Mouse (Mus musculus) forebrain, embryonic 13.5 days (tissue): Measurements from ENCODE around the gene Uqcc3. TPM values are rescaled to one million over a fixed set of nuclear protein-coding genes. Genes with fewer than 3 reads are reported as not detected.
"Not testable (repeated sequence)": the region's sequence is repeated elsewhere in the genome, so short reads cannot be mapped to it uniquely, and the experiment has no call there.

Experiments used
- ATAC-seq: fragments of 200-750 bp; cut with Nextera tagmentation; 2 replicates; pipeline ENCODE4 v1.8.0; 2017
- H3K27ac ChIP-seq: fragments of 300-500 bp; sonication (generic); 2 replicates; pipeline ENCODE4 v1.5.1; 2015; ENCODE audit warnings: inconsistent platforms, mild to moderate bottlenecking, moderate library complexity
- H3K27me3 ChIP-seq: fragments of 300-500 bp; sonication (generic); 2 replicates; pipeline ENCODE4 v1.6.1; 2015; ENCODE audit warnings: mild to moderate bottlenecking, inconsistent platforms
- H3K36me3 ChIP-seq: fragments of 300-500 bp; sonication (generic); 2 replicates; pipeline ENCODE4 v1.6.1; 2015; ENCODE audit warnings: mild to moderate bottlenecking, inconsistent platforms; ENCODE audit not compliant: poor library complexity, severe bottlenecking
- H3K4me1 ChIP-seq: fragments of 300-500 bp; sonication (generic); 2 replicates; pipeline ENCODE4 v1.6.1; 2015; ENCODE audit warnings: inconsistent platforms
- H3K4me2 ChIP-seq: fragments of 300-500 bp; sonication (generic); 2 replicates; pipeline ENCODE4 v1.6.1; 2015; ENCODE audit warnings: inconsistent platforms, mild to moderate bottlenecking, moderate library complexity
- H3K4me3 ChIP-seq: fragments of 300-500 bp; sonication (generic); 2 replicates; pipeline ENCODE4 v1.5.1; 2015; ENCODE audit warnings: mild to moderate bottlenecking, inconsistent platforms
- H3K9ac ChIP-seq: fragments of 300-500 bp; sonication (generic); 2 replicates; pipeline ENCODE4 v1.6.1; 2015; ENCODE audit warnings: mild to moderate bottlenecking, inconsistent platforms
- H3K9me3 ChIP-seq: fragments of 300-500 bp; sonication (generic); replicated peaks from 2 replicates; pipeline ENCODE4 v1.6.1; 2016; ENCODE audit warnings: inconsistent platforms
- WGBS: fragments of 180-500 bp; shearing (Covaris S2); methylation state at CpG from one replicate; pipeline ENCODE4 v1.1.7; 2015; 5-methylcytosine and 5-hydroxymethylcytosine counted together
- microRNA-seq: library from miRNA; unstranded; fragments of <30 nt; microRNA quantifications from one replicate; pipeline ENCODE4, GENCODE M21; 2016
- polyA plus RNA-seq: library from polyadenylated mRNA; unstranded; fragments of >200 nt; fragmentation: Nextera tagmentation; extraction: Ambion mirVana; gene quantifications from 2 replicates; pipeline ENCODE4 v1.2.1, GENCODE M21; 2015

Gene Uqcc3
- polyA plus RNA-seq, 1 experiment from 2014 or later, result 64.6 TPM

DNA sequence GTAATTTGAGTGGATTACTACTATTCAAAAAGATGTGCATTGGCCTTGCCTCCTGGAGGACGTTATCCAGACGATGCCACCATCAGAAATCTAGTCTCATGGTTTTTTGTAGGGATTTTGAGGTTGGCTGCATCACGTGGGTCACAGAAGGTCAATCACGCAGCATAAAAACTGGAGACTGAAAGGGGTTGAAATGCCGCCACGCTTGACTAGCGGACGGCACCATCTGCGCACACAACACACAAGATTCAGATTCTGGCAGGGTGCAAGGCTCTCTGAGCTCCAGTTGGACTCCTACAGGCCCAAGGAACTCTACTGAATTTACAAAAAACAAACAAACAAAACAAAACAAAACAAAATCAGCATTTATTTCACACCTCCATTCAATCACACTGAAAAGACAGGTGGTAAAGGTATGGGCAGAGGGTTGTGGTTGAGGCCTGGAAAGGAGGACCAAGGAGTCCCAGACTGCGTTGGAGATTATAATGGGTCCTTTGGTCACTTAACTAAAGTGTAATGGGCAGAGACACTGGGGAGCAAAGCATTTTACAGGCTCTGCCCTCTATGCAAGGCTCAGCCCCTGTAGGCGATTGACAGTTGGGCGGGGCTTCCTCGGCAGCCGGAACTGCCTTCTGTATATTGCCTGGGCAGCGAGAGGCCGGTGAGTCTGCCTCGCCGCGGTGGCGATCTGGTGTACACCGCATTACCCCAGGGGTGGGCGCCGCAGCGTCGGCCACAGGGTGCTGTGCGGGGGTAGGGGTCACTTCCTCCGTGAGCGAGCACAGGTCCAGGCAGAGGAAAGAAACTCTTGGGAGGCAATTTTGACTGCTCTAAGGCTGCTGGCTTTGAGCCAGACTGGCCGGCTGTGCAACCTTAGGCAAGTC lies 40.6 kb downstream of the Uqcc3 start:
- H3K27ac ChIP-seq, result peak overlapping the region; percentile 99
- H3K9me3 ChIP-seq, result no peaks in the 10 kb centered on the region
- H3K4me3 ChIP-seq, result peak overlapping the region; percentile 65
- no peaks in the 10 kb centered on the region for H3K27me3 ChIP-seq
- peaks cover 27% of the 10 kb centered on the region for H3K4me1 ChIP-seq
- peaks cover 23% of the 10 kb centered on the region for H3K36me3 ChIP-seq
- H3K9ac ChIP-seq, result peak overlapping the region; percentile 90
- peak overlapping the region; percentile 83 for H3K4me2 ChIP-seq
- WGBS, result 18% methylated on average over 29 of the region's 29 CpGs
- peak; percentile 50 for ATAC-seq

DNA sequence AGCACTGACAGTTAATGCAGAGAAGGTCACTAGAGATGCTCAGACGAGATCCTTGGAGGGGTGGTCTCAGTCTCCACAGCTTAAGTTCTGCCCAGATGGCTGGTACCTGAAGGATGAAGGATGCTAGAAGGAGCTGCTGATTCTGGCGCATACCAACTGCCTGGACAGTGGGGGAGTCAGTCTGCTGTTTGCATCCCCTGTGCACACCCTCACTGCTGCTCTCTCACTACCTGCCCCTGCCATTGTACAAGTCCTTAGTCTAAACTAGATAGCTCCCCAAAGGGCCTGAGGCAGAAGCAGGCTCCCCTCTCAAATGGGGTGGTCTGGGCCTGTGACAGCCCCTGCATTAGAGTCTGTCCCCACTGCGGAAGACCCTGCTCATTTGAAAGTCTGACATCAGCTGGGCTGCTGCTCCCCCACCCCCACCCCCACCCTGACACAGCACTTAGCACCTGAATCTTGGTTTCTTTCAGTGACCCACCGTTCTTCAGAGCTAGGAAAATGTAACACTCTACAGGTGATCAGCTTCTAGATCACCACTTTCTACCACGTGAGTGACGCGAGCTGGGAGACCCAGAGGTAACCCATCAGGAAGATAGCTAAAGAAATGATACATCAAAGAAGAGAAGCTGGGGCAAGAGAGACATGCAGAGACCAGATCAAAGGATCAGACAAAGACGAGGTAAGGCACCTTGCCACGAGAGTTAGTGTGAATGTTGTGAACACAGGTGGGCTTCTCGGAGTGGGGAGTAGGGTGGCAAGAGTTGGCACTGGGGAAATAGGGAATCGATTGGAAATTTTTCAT lies 41.4 kb downstream of the Uqcc3 start, which contains the start of gene Gng3:
TSS of gene Gng3 (minus strand) at position 92 of the 805 bp plus-strand sequence.
- WGBS, result 32% methylated on average over 11 of the region's 11 CpGs
- peak within 1 kb of the TSS; percentile 90 for H3K9ac ChIP-seq
- peak within 1 kb of the TSS; percentile 83 for H3K4me2 ChIP-seq
- peak; percentile 79 for ATAC-seq
- peaks cover 27% of the 10 kb centered on the region for H3K4me1 ChIP-seq
- H3K4me3 ChIP-seq, result peak within 1 kb of the TSS; percentile 65
- peak within 1 kb of the TSS; percentile 99 for H3K27ac ChIP-seq
- no peaks in the 10 kb centered on the region for H3K9me3 ChIP-seq
- H3K27me3 ChIP-seq, result no peaks in the 10 kb centered on the region
- H3K36me3 ChIP-seq, result peaks cover 29% of the 10 kb centered on the region

DNA sequence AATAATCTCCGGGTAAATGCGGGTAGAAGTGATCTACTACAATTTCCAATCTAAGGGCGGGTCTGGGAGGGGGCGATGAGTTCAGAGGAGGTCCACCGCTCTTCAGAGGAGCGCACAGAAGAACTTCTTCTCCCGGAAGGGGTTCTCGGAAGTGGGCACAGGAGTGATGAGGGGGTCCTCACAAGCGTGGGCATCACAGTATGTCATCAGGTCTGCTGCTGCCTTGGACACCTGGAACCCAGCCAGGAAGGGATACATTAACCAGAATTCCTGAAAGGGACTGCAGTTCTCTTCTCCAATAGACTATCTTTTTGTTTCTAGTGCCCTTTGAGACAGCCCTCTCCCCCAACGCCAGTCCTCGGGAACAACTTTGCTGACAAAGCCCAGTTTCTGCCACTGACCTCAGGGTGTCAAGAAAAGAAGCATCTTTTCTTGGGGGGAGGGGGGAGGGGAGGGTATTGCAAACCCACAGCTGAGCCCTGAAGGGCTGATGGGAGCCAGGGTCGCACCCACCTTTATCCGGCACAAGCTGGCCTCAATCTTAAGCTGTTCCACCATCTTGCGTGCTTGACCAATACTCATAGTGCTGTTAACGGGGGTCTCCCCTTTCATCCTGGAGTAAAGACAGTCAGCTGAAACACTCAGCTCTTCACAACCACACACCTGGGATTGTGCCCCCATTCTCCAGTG lies 42.5 kb downstream of the Uqcc3 start:
- ATAC-seq, result peak; percentile 14
- Histone ChIP-seq H3K4me2 (peak overlapping the region; percentile 83), H3K4me3 (peak overlapping the region; percentile 65), H3K9me3 (no peaks in the 10 kb centered on the region), H3K4me1 (peaks cover 27% of the 10 kb centered on the region), H3K27me3 (no peaks in the 10 kb centered on the region), H3K9ac (peak overlapping the region; percentile 90), H3K27ac (peak overlapping the region; percentile 99), H3K36me3 (peaks cover 41% of the 10 kb centered on the region)
- WGBS, result 7% methylated on average over 15 of the region's 15 CpGs

DNA sequence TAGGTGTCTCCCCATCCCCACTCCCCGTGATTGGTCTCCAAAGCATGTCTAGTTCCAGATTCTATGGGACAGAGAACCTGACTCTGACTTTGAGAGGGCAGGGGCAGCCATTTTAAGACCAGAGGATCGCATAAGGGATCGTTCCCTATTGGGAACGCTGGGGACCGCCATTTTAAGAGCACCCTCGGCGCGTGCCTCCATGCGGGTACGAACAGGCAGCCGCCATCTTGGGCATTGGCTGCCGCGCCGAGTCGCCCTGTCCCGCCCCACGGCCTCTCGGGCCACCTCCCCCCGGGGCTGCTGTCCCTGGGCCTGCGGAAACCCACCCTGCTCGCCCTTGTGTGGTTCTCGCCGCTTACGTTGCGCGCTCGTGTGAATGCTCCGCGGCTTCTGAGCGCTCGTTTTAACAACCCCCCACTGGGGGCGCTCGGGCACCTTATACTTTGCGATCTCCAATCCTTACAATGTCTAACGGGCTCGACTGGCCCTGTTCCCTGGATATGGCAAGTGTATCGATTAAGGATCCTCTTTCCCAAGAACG lies 43.4 kb downstream of the Uqcc3 start, which contains the start of gene Bscl2:
TSS of gene Bscl2 (plus strand) at position 217 of the 541 bp plus-strand sequence.
- Histone ChIP-seq H3K4me3 (peak within 1 kb of the TSS; percentile 65), H3K27ac (peak within 1 kb of the TSS; percentile 99), H3K9ac (peak within 1 kb of the TSS; percentile 90), H3K36me3 (peaks cover 44% of the 10 kb centered on the region), H3K9me3 (no peaks in the 10 kb centered on the region), H3K4me2 (peak within 1 kb of the TSS; percentile 83), H3K27me3 (no peaks in the 10 kb centered on the region), H3K4me1 (peaks cover 27% of the 10 kb centered on the region)
- under 1% methylated on average over 38 of the region's 38 CpGs for WGBS
- ATAC-seq, result peak; percentile 79

DNA sequence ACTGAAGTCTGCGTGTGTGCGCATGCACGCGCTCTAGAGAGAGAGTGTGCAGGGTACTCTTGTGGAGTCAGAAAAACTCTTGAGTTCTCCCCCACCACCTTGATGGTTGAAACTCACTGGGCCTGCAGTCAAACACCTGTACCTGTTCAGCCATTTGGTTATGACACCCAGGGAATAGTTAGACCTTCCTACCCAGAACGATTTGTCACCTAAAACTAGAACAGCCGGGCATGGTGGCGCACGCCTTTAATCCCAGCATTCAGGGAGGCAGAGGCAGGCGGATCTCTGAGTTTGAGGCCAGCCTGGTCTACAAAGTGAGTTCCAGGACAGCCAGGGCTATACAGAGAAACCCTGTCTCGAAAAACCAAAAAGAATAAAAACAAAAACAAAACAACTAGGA lies 44.4 kb downstream of the Uqcc3 start:
- Histone ChIP-seq H3K27ac (peak overlapping the region; percentile 99), H3K36me3 (peaks cover 53% of the 10 kb centered on the region), H3K4me1 (peaks cover 27% of the 10 kb centered on the region)
- not testable (repeated sequence) for H3K27me3 ChIP-seq, ATAC-seq, H3K9me3 ChIP-seq, H3K9ac ChIP-seq, H3K4me2 ChIP-seq, H3K4me3 ChIP-seq
- 97% methylated on average over 10 of the region's 10 CpGs for WGBS

DNA sequence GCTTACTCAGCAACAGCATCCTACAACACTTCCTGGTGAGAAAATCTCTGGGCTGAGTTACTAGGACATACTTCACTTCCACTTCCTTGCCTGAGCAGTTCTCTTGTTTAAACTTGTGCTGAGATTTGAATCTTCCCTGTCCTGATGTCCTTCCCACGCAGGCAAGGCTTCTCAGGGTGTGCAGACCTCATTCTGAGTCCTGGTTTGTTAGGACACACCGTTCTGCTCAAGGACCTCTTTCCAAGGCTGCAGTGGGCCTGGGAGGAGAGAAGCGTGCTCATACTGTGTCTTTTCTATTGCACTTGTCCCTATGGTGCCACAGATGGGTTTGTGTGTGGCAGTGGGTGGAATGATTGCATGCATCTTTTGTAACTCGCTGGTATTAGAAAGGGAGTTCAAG lies 47.8 kb downstream of the Uqcc3 start:
- Histone ChIP-seq H3K4me2 (no peak overlapping the region), H3K9me3 (no peaks in the 10 kb centered on the region), H3K9ac (no peak overlapping the region), H3K4me1 (no peaks in the 10 kb centered on the region; the same call in 1 of the 2 replicates), H3K4me3 (no peak overlapping the region), H3K27me3 (no peaks in the 10 kb centered on the region), H3K36me3 (peaks cover 83% of the 10 kb centered on the region), H3K27ac (no peak overlapping the region)
- ATAC-seq, result no peak
- 91% methylated on average over 4 of the region's 4 CpGs for WGBS

DNA sequence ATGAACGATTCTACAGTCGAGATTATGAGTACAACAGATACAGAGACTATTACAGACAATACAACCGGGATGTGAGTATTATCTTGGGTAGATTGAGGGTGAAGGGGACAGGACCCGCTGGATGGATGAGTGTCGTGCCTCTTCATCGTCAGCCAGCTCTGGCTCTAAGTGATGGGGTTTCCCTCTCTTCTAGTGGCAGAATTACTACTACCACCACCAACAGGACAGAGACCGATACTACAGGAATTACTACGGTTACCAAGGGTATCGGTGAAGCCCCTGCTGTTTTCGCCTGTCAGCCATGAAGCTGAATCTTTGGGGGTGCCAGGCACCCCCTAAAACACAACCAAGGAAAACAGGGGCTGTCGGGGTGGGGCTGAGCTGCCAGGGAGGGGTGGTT lies 49.5 kb downstream of the Uqcc3 start:
- no peak overlapping the region for H3K4me2 ChIP-seq
- WGBS, result 81% methylated on average over 11 of the region's 11 CpGs

DNA sequence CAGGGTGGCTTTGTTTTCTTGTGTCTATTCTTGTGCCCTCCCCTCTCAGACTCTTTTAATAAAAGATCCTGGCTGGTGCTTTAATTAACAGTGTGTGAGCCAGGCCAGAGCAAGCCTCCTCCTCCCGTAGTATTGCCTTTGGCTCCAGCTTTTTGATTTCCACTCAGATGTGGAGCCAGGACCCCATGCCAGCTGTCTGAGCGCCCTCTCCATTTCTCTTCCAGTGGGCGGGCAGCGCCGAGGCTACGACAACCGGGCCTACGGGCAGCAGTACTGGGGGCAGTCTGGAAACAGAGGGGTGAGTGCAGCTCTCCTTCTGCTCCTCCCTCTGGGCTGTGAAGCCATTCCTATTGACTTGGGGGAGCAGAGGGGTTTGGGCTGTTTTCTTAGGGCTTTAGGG lies 50.1 kb downstream of the Uqcc3 start:
- Histone ChIP-seq H3K36me3 (peaks cover 98% of the 10 kb centered on the region), H3K4me1 (no peaks in the 10 kb centered on the region), H3K27ac (no peak overlapping the region), H3K4me2 (no peak overlapping the region), H3K9me3 (no peaks in the 10 kb centered on the region), H3K9ac (no peak overlapping the region), H3K27me3 (no peaks in the 10 kb centered on the region), H3K4me3 (no peak overlapping the region)
- ATAC-seq, result 0 out of 2 replicates have a peak, but pooled peaks have one; percentile 27
- WGBS, result 87% methylated on average over 8 of the region's 8 CpGs

More for the DNA sequence above, 49.5 kb downstream of the Uqcc3 start:
- Histone ChIP-seq H3K4me3 (no peak overlapping the region), H3K27me3 (no peaks in the 10 kb centered on the region), H3K9me3 (no peaks in the 10 kb centered on the region), H3K4me1 (no peaks in the 10 kb centered on the region), H3K27ac (no peak overlapping the region), H3K36me3 (peaks cover 98% of the 10 kb centered on the region), H3K9ac (no peak overlapping the region)
- ATAC-seq, result no peak

Small RNA genes within 50 kb of the gene (microRNA-seq; reads per million reads assigned to microRNA genes)
- gene Mir5136, result 0.80 reads per million

Other genes starting within 250 kb of the Uqcc3 start
- 0.94 and 1.3 TPM in 2 replicates for gene Chrm1, start 217.1 kb downstream of the Uqcc3 start, polyA plus RNA-seq
- 135 and 143 TPM in 2 replicates for gene Slc3a2, start 157.6 kb downstream of the Uqcc3 start, polyA plus RNA-seq
- gene Wdr74, start 145.1 kb downstream of the Uqcc3 start, polyA plus RNA-seq, result 92.0 and 97.4 TPM in 2 replicates
- 1.9 and 3.7 TPM in 2 replicates for gene 1700092M07Rik, start 140.2 kb downstream of the Uqcc3 start, polyA plus RNA-seq
- gene Stx5a, start 139.5 kb downstream of the Uqcc3 start, polyA plus RNA-seq, result 117 and 118 TPM in 2 replicates
- 194 and 211 TPM in 2 replicates for gene Nxf1, start 123.8 kb downstream of the Uqcc3 start, polyA plus RNA-seq
- gene Tmem223, start 109.9 kb downstream of the Uqcc3 start, polyA plus RNA-seq, result 260 and 261 TPM in 2 replicates
- 35.9 and 36.5 TPM in 2 replicates for gene Tmem179b, start 106.5 kb downstream of the Uqcc3 start, polyA plus RNA-seq
- gene Taf6l, start 94.5 kb downstream of the Uqcc3 start, polyA plus RNA-seq, result 30.1 and 33.0 TPM in 2 replicates
- 174 and 190 TPM in 2 replicates for gene Polr2g, start 82.3 kb downstream of the Uqcc3 start, polyA plus RNA-seq
- gene Zbtb3, start 78.4 kb downstream of the Uqcc3 start, polyA plus RNA-seq, result 7.9 and 8.5 TPM in 2 replicates
- 86.1 and 89.1 TPM in 2 replicates for gene Ttc9c, start 61.6 kb downstream of the Uqcc3 start, polyA plus RNA-seq
- gene Hnrnpul2, start 60.9 kb downstream of the Uqcc3 start, polyA plus RNA-seq, result 6.4 and 6.8 TPM in 2 replicates
- not detected in 2 replicates for gene AC129217.1, start 51.1 kb downstream of the Uqcc3 start, polyA plus RNA-seq
- 66.9 and 72.1 TPM in 2 replicates for gene Bscl2, start 43.5 kb downstream of the Uqcc3 start, polyA plus RNA-seq
- 198 and 204 TPM in 2 replicates for gene Gng3, start 41.7 kb downstream of the Uqcc3 start, polyA plus RNA-seq
- gene Lrrn4cl, start 30.2 kb downstream of the Uqcc3 start, polyA plus RNA-seq, result 0.28 and 0.39 TPM in 2 replicates
- gene Ubxn1, start 9.4 kb downstream of the Uqcc3 start, polyA plus RNA-seq, result 188 and 194 TPM in 2 replicates
- 73.6 and 85.7 TPM in 2 replicates for gene Lbhd1, start 2.8 kb upstream of the Uqcc3 start, polyA plus RNA-seq
- not detected in 2 replicates for gene Gm49403, start 3.0 kb upstream of the Uqcc3 start, polyA plus RNA-seq
- gene 1810009A15Rik, start 7.9 kb upstream of the Uqcc3 start, polyA plus RNA-seq, result 92.5 and 97.7 TPM in 2 replicates
- gene Gm49416, start 8.0 kb upstream of the Uqcc3 start, polyA plus RNA-seq, result not detected in 2 replicates
- 37.9 and 44.5 TPM in 2 replicates for gene Ints5, start 12.1 kb upstream of the Uqcc3 start, polyA plus RNA-seq
- 83.6 and 91.5 TPM in 2 replicates for gene Ganab, start 17.1 kb upstream of the Uqcc3 start, polyA plus RNA-seq
- 66.4 and 69.5 TPM in 2 replicates for gene B3gat3, start 39.5 kb upstream of the Uqcc3 start, polyA plus RNA-seq
- gene Rom1, start 48.4 kb upstream of the Uqcc3 start, polyA plus RNA-seq, result 1.2 and 1.3 TPM in 2 replicates
- 8.9 and 9.6 TPM in 2 replicates for gene Eml3, start 48.6 kb upstream of the Uqcc3 start, polyA plus RNA-seq
- 178 and 180 TPM in 2 replicates for gene Mta2, start 61.0 kb upstream of the Uqcc3 start, polyA plus RNA-seq
- 35.3 and 36.7 TPM in 2 replicates for gene Tut1, start 72.9 kb upstream of the Uqcc3 start, polyA plus RNA-seq
- gene Eef1g, start 86.1 kb upstream of the Uqcc3 start, polyA plus RNA-seq, result 369 and 373 TPM in 2 replicates
- gene Ahnak, start 108.4 kb upstream of the Uqcc3 start, polyA plus RNA-seq, result 2.8 and 3.0 TPM in 2 replicates
- not detected in 2 replicates for gene Scgb1a1, start 207.0 kb upstream of the Uqcc3 start, polyA plus RNA-seq